10 mouse cellular contexts compared by ENCODE assay signal in genomic region chr10:117982611-117983210, GRCm38 (mm10).
DNase-seq lines count a peak whose midpoint lies in the region; ATAC-seq lines count a peak whose summit lies in the region.
"Had no signal": no experiment of that assay in that cellular context is flagged by ENCODE, and none has a peak within 500 bp of the region (broad histone marks: within the 10 kb centered on the region; RNA-seq: fewer than 3 reads in every experiment).

No protein-coding gene starts in this region.

- H3K4me1 ChIP-seq in embryonic facial prominence, embryonic 13.5 days: no peaks in the 10 kb centered on the region
- H3K4me1 ChIP-seq in embryonic facial prominence, embryonic 10.5 days: peaks cover 3% of the 10 kb centered on the region; the same call in 1 of the 2 replicates
- H3K4me1 ChIP-seq in heart, embryonic 12.5 days (replicated peaks): peaks cover 26% of the 10 kb centered on the region
- H3K4me1 ChIP-seq: embryonic facial prominence, embryonic 12.5 days had no signal

- no peak overlapping the region for H3K4me3 ChIP-seq in embryonic facial prominence, embryonic 13.5 days
- no peak overlapping the region for H3K4me3 ChIP-seq in embryonic facial prominence, embryonic 10.5 days
- H3K4me3 ChIP-seq in heart, embryonic 12.5 days: no peak overlapping the region
- H3K4me3 ChIP-seq: embryonic facial prominence, embryonic 12.5 days; myocyte had no signal

- no peaks in the 10 kb centered on the region for H3K36me3 ChIP-seq in embryonic facial prominence, embryonic 13.5 days
- H3K36me3 ChIP-seq in embryonic facial prominence, embryonic 10.5 days (replicated peaks): no peaks in the 10 kb centered on the region
- H3K36me3 ChIP-seq in heart, embryonic 12.5 days: no peaks in the 10 kb centered on the region
- H3K36me3 ChIP-seq: embryonic facial prominence, embryonic 12.5 days had no signal

- no peaks in the 10 kb centered on the region for H3K9me3 ChIP-seq in embryonic facial prominence, embryonic 13.5 days
- H3K9me3 ChIP-seq in embryonic facial prominence, embryonic 10.5 days: no peaks in the 10 kb centered on the region
- H3K9me3 ChIP-seq in heart, embryonic 12.5 days (replicated peaks): no peaks in the 10 kb centered on the region
- H3K9me3 ChIP-seq: embryonic facial prominence, embryonic 12.5 days had no signal

- DNase-seq in embryonic facial prominence, embryonic 10.5 days (ENCODE audit: low spot score): no peak
- DNase-seq in CD4-positive helper T cell, adult 2 months (ENCODE audit: low read depth, low spot score): peak; percentile 50
- peak; percentile 63 for DNase-seq in kidney, postnatal 14 days
- peak; percentile 26 to 31 for DNase-seq in natural killer cell, adult 2 months (ENCODE audit: low spot score in 2 of 2)
- no peak for DNase-seq in cerebellum, adult 11 months
- no peak for DNase-seq in testis, postnatal 10 days (ENCODE audit: low spot score)

- H3K27ac ChIP-seq in embryonic facial prominence, embryonic 13.5 days: peak overlapping the region; percentile 60
- H3K27ac ChIP-seq in embryonic facial prominence, embryonic 10.5 days (replicated peaks): no peak overlapping the region
- peak overlapping the region; percentile 70; the same call in 1 of the 2 replicates for H3K27ac ChIP-seq in heart, embryonic 12.5 days (ENCODE audit: poor library complexity, severe bottlenecking)
- H3K27ac ChIP-seq: embryonic facial prominence, embryonic 12.5 days had no signal

- H3K9ac ChIP-seq in embryonic facial prominence, embryonic 13.5 days: no peak overlapping the region
- no peak overlapping the region for H3K9ac ChIP-seq in heart, embryonic 12.5 days
- H3K9ac ChIP-seq: embryonic facial prominence, embryonic 12.5 days had no signal

- no peak overlapping the region for H3K4me2 ChIP-seq in embryonic facial prominence, embryonic 13.5 days
- H3K4me2 ChIP-seq in heart, embryonic 12.5 days: no peak overlapping the region
- H3K4me2 ChIP-seq: embryonic facial prominence, embryonic 12.5 days had no signal

- no peaks in the 10 kb centered on the region for H3K27me3 ChIP-seq in embryonic facial prominence, embryonic 13.5 days
- H3K27me3 ChIP-seq in embryonic facial prominence, embryonic 10.5 days (replicated peaks; ENCODE audit: low read depth, poor library complexity, severe bottlenecking): no peaks in the 10 kb centered on the region
- H3K27me3 ChIP-seq in heart, embryonic 12.5 days (replicated peaks): no peaks in the 10 kb centered on the region
- H3K27me3 ChIP-seq: embryonic facial prominence, embryonic 12.5 days had no signal

- 39% methylated on average over 8 of the region's 8 CpGs for WGBS in embryonic facial prominence, embryonic 13.5 days
- WGBS in embryonic facial prominence, embryonic 10.5 days: 45% methylated on average over 8 of the region's 8 CpGs
- WGBS in heart, embryonic 12.5 days: 28% methylated on average over 8 of the region's 8 CpGs

- no peak for ATAC-seq in embryonic facial prominence, embryonic 13.5 days (ENCODE audit: insufficient number of reproducible peaks, insufficient read depth, low FRiP score, low TSS enrichment, low read depth)
- no peak for ATAC-seq in heart, embryonic 12.5 days (ENCODE audit: insufficient number of reproducible peaks, low FRiP score)

Comparison
In these comparisons a context has a peak if more than half of its experiments do, and no peak if none do; other contexts are left out.
1. DNase-seq: peak in CD4-positive helper T cell, adult 2 months (single experiment), kidney, postnatal 14 days (single experiment) and natural killer cell, adult 2 months (2 of 2); none in embryonic facial prominence, embryonic 10.5 days (single experiment), cerebellum, adult 11 months (single experiment) and testis, postnatal 10 days (single experiment).